Mouse (Mus musculus) hindbrain, postnatal 0 days (tissue): ENCODE measurements around the gene Snai1. TPM values are rescaled to one million over a fixed set of nuclear protein-coding genes. Genes with fewer than 3 reads are reported as not detected.
A peak's percentile ranks its signal among the peaks of the same experiment; 100 is the strongest.

Experiments used
- ATAC-seq: fragments of 200-750 bp; cut with Nextera tagmentation; 2 replicates; pipeline ENCODE4 v1.8.0; 2017; ENCODE audit warnings: mild to moderate bottlenecking, moderate TSS enrichment, moderate library complexity
- DNase-seq: peaks from one replicate; pipeline ENCODE4 v3.0.0-alpha.2; 2015; ENCODE audit warnings: low spot score
- H3K27ac ChIP-seq: fragments of 300-500 bp; sonication (generic); 2 replicates; pipeline ENCODE4 v1.5.1; 2014; ENCODE audit warnings: mild to moderate bottlenecking
- H3K27me3 ChIP-seq: fragments of 300-500 bp; sonication (generic); 2 replicates; pipeline ENCODE4 v1.6.1; 2014; ENCODE audit warnings: low read length, mixed read lengths; ENCODE audit not compliant: insufficient read depth
- H3K36me3 ChIP-seq: fragments of 300-500 bp; sonication (generic); 2 replicates; pipeline ENCODE4 v1.6.1; 2014; ENCODE audit warnings: low read length, mixed read lengths; ENCODE audit not compliant: insufficient read depth
- H3K4me1 ChIP-seq: fragments of 300-500 bp; sonication (generic); 2 replicates; pipeline ENCODE4 v1.6.1; 2014; ENCODE audit warnings: antibody characterized with exemption, low read length, mixed read lengths; ENCODE audit not compliant: insufficient read depth
- H3K4me2 ChIP-seq: fragments of 300-500 bp; sonication (generic); 2 replicates; pipeline ENCODE4 v1.6.1; 2014; ENCODE audit warnings: low read depth, mild to moderate bottlenecking, low read length, moderate library complexity, mixed read lengths
- H3K4me3 ChIP-seq: fragments of 300-500 bp; sonication (generic); 2 replicates; pipeline ENCODE4 v1.5.1; 2014; ENCODE audit warnings: low read length
- H3K9ac ChIP-seq: fragments of 300-500 bp; sonication (generic); replicated peaks from 2 replicates; pipeline ENCODE4 v1.6.1; 2014; ENCODE audit warnings: mild to moderate bottlenecking, low read length, moderate library complexity, mixed read lengths
- H3K9me3 ChIP-seq: fragments of 300-500 bp; sonication (generic); 2 replicates; pipeline ENCODE4 v1.6.1; 2016; ENCODE audit warnings: low read length, mixed read lengths
- CTCF ChIP-seq: IDR thresholded peaks from 2 replicates; pipeline ENCODE4 v1.5.1; 2016; ENCODE audit warnings: antibody characterized with exemption, control low read depth, low read depth
- WGBS: fragments of 180-500 bp; shearing (Covaris S2); extraction: QIAGEN DNeasy Blood & Tissue Kit; methylation state at CpG from one replicate; pipeline ENCODE4 v1.1.7; 2014; 5-methylcytosine and 5-hydroxymethylcytosine counted together
- polyA plus RNA-seq: library from polyadenylated mRNA; unstranded; fragments of >200 nt; fragmentation: Nextera tagmentation; extraction: Ambion mirVana; gene quantifications from 2 replicates; pipeline ENCODE4 v1.2.1, GENCODE M21; 2015
- total RNA-seq: library from RNA; depleted of rRNA; stranded (reverse); fragments of >200 nt; gene quantifications from 2 replicates; pipeline ENCODE4 v1.2.3, GENCODE M21; 2014

The Snai1 gene
- total and polyA plus RNA-seq, 2 experiments from 2014 or later, result 1.2 to 4.3 TPM

DNA sequence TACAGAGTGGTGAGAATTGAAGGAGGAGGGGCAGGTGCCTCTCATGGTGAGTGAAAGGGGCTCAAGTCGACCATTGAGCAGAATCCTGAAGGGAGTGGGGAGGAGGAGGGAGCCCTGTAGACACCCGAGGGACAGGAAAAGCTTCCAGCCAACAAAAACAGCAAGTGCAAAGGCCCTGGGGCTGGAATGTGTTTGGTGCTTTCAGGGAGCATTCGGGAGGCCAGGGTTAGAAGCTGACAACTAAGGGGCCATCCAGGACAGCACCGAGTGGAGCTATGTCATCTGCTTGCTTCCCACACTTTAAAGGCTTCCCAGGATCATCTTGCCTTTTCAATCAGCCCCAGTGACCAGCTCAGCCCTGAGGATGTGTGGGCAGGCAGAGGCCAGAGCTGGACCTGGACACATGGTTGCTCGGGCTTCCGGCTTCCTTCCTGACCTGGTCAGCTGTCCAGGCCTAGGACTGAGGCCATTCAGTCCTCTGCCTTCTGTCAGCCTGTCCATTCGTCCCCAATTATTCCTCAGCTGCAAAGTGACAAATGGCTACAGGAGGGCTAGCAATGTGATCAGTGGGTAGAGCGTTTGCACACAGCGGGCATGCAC is 39.3 kb downstream of the Snai1 start:
- WGBS, result 61% methylated on average over 9 of the region's 9 CpGs
- H3K27ac ChIP-seq, result no peak overlapping the region
- no peak overlapping the region for H3K9ac ChIP-seq
- no peaks in the 10 kb centered on the region for H3K27me3 ChIP-seq
- DNase-seq (no peak), ATAC-seq (no peak)
- no peak overlapping the region for H3K4me2 ChIP-seq
- no peak overlapping the region for H3K4me3 ChIP-seq
- H3K9me3 ChIP-seq, result no peaks in the 10 kb centered on the region
- no peaks in the 10 kb centered on the region for H3K36me3 ChIP-seq
- no peak for TF ChIP-seq CTCF
- H3K4me1 ChIP-seq, result no peaks in the 10 kb centered on the region

DNA sequence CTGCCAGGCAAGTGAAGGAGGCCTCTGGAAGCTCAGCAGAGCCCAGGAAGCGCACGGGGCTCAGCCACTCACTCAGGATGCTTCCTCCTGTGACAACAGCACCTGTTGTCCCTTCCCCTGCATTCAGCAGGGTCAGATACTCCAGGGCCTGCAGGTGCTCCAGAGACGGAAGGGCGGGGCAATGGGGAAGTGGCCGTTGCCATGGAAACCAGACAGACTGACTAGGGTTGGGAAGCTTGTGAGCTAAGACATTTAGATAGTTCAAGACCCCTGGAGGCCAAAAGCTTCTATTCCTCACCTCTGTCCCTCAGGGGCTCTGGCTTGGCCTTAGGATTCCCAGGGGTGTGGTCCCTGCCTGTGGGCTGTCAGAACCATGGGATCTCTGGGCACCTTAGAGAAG is 40.5 kb downstream of the Snai1 start:
- Histone ChIP-seq H3K36me3 (no peaks in the 10 kb centered on the region), H3K9ac (no peak overlapping the region), H3K27me3 (no peaks in the 10 kb centered on the region), H3K4me3 (no peak overlapping the region), H3K27ac (no peak overlapping the region), H3K4me1 (no peaks in the 10 kb centered on the region), H3K4me2 (no peak overlapping the region), H3K9me3 (no peaks in the 10 kb centered on the region)
- TF ChIP-seq CTCF, result no peak
- WGBS, result 46% methylated on average over 5 of the region's 5 CpGs
- no peak for DNase-seq
- ATAC-seq, result no peak

DNA sequence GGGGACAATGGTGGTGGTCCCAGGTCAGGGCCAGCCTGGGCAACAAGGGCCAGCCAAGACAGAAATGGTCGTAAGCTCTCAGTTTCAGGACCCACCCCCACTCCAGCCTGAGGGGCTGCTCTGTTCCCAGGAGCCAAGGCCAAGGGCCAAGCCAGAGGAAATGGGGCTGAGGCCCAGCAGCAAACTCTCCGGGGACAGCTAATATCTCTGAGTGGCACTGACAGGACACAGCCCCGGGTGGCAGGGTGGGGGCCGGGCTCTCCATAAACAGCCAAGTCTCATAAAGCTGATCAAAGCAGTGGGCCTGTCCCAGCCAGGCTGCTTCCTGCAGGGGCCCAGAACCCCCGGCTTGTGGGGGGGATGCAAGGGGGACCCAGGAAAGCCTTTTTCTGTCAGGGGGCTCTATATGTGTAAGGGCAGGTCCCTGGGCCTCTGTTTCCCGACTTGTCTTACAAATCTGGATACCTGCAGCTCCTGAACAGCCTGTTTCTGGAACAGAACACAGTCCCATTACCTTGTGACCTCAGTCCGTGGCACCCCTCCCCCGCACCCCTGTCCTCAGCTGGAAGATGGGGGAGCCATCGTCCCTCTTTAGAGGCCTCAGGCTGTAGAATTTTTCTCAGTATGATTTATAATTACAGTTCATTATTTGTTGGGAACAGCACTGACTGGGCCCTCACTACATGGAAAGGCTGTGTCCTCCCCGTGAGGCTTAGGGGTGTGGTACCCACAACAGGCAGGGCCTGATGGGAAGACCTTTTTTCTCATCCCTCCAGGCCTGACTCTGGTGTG is 45.4 kb downstream of the Snai1 start:
- no peaks in the 10 kb centered on the region for H3K4me1 ChIP-seq
- H3K4me3 ChIP-seq, result no peak overlapping the region
- 51% methylated on average over 10 of the region's 10 CpGs for WGBS
- DNase-seq (no peak), ATAC-seq (no peak)
- no peaks in the 10 kb centered on the region for H3K27me3 ChIP-seq
- H3K4me2 ChIP-seq, result no peak overlapping the region
- H3K9ac ChIP-seq, result no peak overlapping the region
- H3K27ac ChIP-seq, result no peak overlapping the region
- no peak for TF ChIP-seq CTCF
- no peaks in the 10 kb centered on the region for H3K9me3 ChIP-seq
- H3K36me3 ChIP-seq, result no peaks in the 10 kb centered on the region

DNA sequence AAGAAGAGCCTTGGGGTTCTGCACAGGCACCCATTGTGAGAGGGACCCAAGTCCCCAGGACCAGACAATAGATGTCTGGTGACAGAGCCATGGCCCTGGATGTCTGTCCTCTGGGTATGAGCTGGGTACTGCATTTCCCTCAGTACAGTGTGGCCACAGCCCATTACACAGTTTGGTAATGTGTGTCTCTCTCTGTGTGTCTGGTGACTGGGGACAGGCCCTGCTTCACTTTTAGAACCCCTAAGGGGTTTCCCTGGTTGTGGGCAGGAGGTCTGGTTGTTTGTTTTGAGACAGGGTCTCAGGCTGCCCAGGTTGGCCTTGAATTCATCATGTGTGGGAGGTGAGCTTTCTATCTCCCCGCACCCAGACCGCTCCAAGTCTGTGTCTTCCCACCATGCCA is 47.3 kb downstream of the Snai1 start:
- Histone ChIP-seq H3K9me3 (no peaks in the 10 kb centered on the region), H3K9ac (no peak overlapping the region), H3K4me3 (no peak overlapping the region), H3K27me3 (no peaks in the 10 kb centered on the region), H3K36me3 (no peaks in the 10 kb centered on the region), H3K27ac (no peak overlapping the region), H3K4me2 (no peak overlapping the region), H3K4me1 (no peaks in the 10 kb centered on the region; the same call in 1 of the 2 replicates)
- no peak for TF ChIP-seq CTCF
- ATAC-seq (no peak), DNase-seq (no peak)
- WGBS, result 80% methylated on average over 2 of the region's 2 CpGs

DNA sequence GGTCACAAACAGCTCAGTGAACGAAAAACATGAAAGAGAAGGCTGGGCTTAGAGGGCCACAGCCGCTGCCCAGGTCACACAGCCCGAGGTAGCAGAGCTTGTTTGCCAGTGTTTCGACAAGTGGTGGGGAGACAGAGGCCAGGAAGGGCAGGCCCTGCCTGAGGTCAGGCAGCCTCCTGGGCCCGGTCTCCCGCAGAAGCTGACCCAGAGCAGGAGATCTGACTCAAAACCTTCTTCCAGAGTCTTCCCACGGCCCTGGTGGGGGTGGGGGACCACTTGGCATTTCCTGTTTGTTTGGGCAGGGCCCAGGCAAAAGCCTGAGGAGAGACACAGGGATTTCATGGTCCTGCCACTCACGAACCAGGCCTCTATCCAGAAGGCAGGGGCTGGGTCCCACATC is 48.0 kb downstream of the Snai1 start:
- Histone ChIP-seq H3K4me3 (no peak overlapping the region), H3K4me2 (no peak overlapping the region), H3K36me3 (no peaks in the 10 kb centered on the region), H3K9ac (no peak overlapping the region), H3K9me3 (no peaks in the 10 kb centered on the region), H3K4me1 (no peaks in the 10 kb centered on the region; the same call in 1 of the 2 replicates), H3K27ac (no peak overlapping the region), H3K27me3 (no peaks in the 10 kb centered on the region)
- DNase-seq (no peak), ATAC-seq (no peak)
- no peak for TF ChIP-seq CTCF
- WGBS, result 28% methylated on average over 8 of the region's 8 CpGs

DNA sequence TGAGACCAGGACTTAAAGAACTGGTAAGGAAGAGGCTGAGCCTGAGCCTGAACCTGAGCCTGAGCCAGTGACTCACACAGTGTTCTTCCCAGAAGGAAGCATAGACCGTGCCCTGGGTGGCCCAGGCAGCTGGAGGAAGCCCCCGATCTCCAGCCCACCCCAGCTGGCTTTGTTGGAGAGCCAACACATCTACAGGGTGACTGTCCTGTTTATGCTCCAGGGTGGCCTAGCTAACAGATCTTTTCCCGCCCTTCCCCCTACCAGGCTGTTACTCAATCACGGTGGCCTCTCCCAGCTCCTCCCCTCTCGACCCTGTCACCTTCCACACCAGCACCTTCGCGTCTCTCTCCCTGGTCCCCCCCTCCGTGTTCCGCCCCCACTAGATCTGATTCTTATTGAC is 49.0 kb downstream of the Snai1 start:
- H3K27me3 ChIP-seq, result no peaks in the 10 kb centered on the region
- no peaks in the 10 kb centered on the region; the same call in 1 of the 2 replicates for H3K4me1 ChIP-seq
- 23% methylated on average over 9 of the region's 9 CpGs for WGBS
- no peak overlapping the region for H3K4me2 ChIP-seq
- H3K4me3 ChIP-seq, result no peak overlapping the region
- no peak for TF ChIP-seq CTCF
- no peak overlapping the region for H3K27ac ChIP-seq
- H3K9me3 ChIP-seq, result no peaks in the 10 kb centered on the region
- H3K9ac ChIP-seq, result no peak overlapping the region
- DNase-seq (no peak), ATAC-seq (0 out of 2 replicates have a peak, but pooled peaks have one; percentile 34)
- no peaks in the 10 kb centered on the region for H3K36me3 ChIP-seq
